Mouse (Mus musculus) MEL (cell line): ENCODE results near the gene Olfr1009. TPM values are rescaled to one million over a fixed set of nuclear protein-coding genes. Genes with fewer than 3 reads are reported as not detected.

Source experiments
- DNase-seq: peaks from one replicate; pipeline ENCODE4 v3.0.0; 2011; ENCODE audit warnings: low read depth, low spot score
- H3K27ac ChIP-seq: 2 replicates; pipeline ENCODE4 v1.5.1; 2012; ENCODE audit warnings: low read depth, mild to moderate bottlenecking, control low read depth, low read length, moderate library complexity; ENCODE audit not compliant: control insufficient read depth
- H3K27me3 ChIP-seq, 2 experiments: fragments of 150-350 bp in 1 of 2; sonication (generic) in 1 of 2; 2 replicates each; pipeline ENCODE4 v1.6.1; 2012; ENCODE audit warnings: low read length in 2 of 2, mild to moderate bottlenecking in 2 of 2, improper control_type of control experiment in 1 of 2, moderate library complexity in 1 of 2; ENCODE audit not compliant: insufficient read depth in 2 of 2, control insufficient read depth in 1 of 2
- H3K36me3 ChIP-seq, 2 experiments: 2 replicates each; pipeline ENCODE4 v1.6.1; 2012 to 2014; ENCODE audit warnings: low read length in 2 of 2, improper control_type of control experiment in 1 of 2, inconsistent platforms in 1 of 2, mild to moderate bottlenecking in 1 of 2; ENCODE audit not compliant: insufficient read depth in 2 of 2, control insufficient read depth in 1 of 2
- H3K4me1 ChIP-seq, 2 experiments: fragments of 150-350 bp in 1 of 2; sonication (generic) in 1 of 2; 2 replicates each; pipeline ENCODE4 v1.6.1; 2012; ENCODE audit warnings: low read length in 2 of 2, improper control_type of control experiment in 1 of 2, mild to moderate bottlenecking in 1 of 2; ENCODE audit not compliant: insufficient read depth in 2 of 2, control insufficient read depth in 1 of 2
- H3K4me3 ChIP-seq, 2 experiments: fragments of 150-350 bp in 1 of 2; sonication (generic) in 1 of 2; 2 replicates each; pipeline ENCODE4 v1.5.1; 2012; ENCODE audit warnings: low read depth in 2 of 2, low read length in 2 of 2, mild to moderate bottlenecking in 2 of 2, moderate library complexity in 2 of 2, control low read depth in 1 of 2, improper control_type of control experiment in 1 of 2; ENCODE audit not compliant: control insufficient read depth in 1 of 2, insufficient read depth in 1 of 2
- H3K79me2 ChIP-seq: 2 replicates; pipeline ENCODE4 v1.6.1; 2012; ENCODE audit warnings: mild to moderate bottlenecking, low read length, moderate library complexity; ENCODE audit not compliant: control insufficient read depth, poor library complexity, insufficient read depth
- H3K9ac ChIP-seq: 2 replicates; pipeline ENCODE4 v1.6.1; 2012; ENCODE audit warnings: low read depth, mild to moderate bottlenecking, control low read depth, low read length, moderate library complexity; ENCODE audit not compliant: control insufficient read depth, poor library complexity, severe bottlenecking
- H3K9me3 ChIP-seq: fragments of 150-350 bp; sonication (generic); replicated peaks from 2 replicates; pipeline ENCODE4 v1.6.1; 2012; ENCODE audit warnings: mild to moderate bottlenecking, low read length, improper control_type of control experiment, moderate library complexity; ENCODE audit not compliant: insufficient read depth
- BHLHE40 ChIP-seq: IDR thresholded peaks from 2 replicates; pipeline ENCODE4 v1.6.1; 2012; ENCODE audit warnings: low read depth, mild to moderate bottlenecking, inconsistent platforms, low read length, improper control_type of control experiment, borderline replicate concordance
- CHD2 ChIP-seq: IDR thresholded peaks from 2 replicates; pipeline ENCODE4 v1.6.1; 2011; ENCODE audit warnings: low read length, improper control_type of control experiment
- CTCF ChIP-seq, 3 experiments: IDR thresholded peaks in 2 of 3; conservative IDR thresholded peaks in 1 of 3; 2 replicates each; pipeline ENCODE4 v1.5.1; 2011 to 2012; ENCODE audit warnings: low read length in 3 of 3, low read depth in 2 of 3, mild to moderate bottlenecking in 2 of 3, improper control_type of control experiment in 1 of 3, inconsistent platforms in 1 of 3, mixed read lengths in 1 of 3, moderate library complexity in 1 of 3; ENCODE audit not compliant: control insufficient read depth in 1 of 3, insufficient read depth in 1 of 3, poor library complexity in 1 of 3, severe bottlenecking in 1 of 3
- E2F4 ChIP-seq: IDR thresholded peaks from 2 replicates; pipeline ENCODE4 v1.6.1; 2011; ENCODE audit warnings: low read depth, low read length, improper control_type of control experiment, borderline replicate concordance
- ELF1 ChIP-seq: IDR thresholded peaks from 2 replicates; pipeline ENCODE4 v1.6.1; 2014; ENCODE audit warnings: low read depth, mild to moderate bottlenecking, inconsistent platforms, low read length, improper control_type of control experiment, moderate library complexity
- GABPA ChIP-seq: IDR thresholded peaks from 2 replicates; pipeline ENCODE4 v1.6.1; 2012; ENCODE audit warnings: low read depth, mild to moderate bottlenecking, inconsistent platforms, low read length, improper control_type of control experiment, moderate library complexity
- GATA1 ChIP-seq: IDR thresholded peaks from 2 replicates; pipeline ENCODE4 v1.6.1; 2011; ENCODE audit warnings: low read depth, low read length, improper control_type of control experiment
- HCFC1 ChIP-seq: IDR thresholded peaks from 2 replicates; pipeline ENCODE4 v1.6.1; 2012; ENCODE audit warnings: low read depth, mild to moderate bottlenecking, inconsistent platforms, low read length, improper control_type of control experiment, moderate library complexity
- JUND ChIP-seq: IDR thresholded peaks from 2 replicates; pipeline ENCODE4 v1.6.1; 2011; ENCODE audit warnings: low read depth, mild to moderate bottlenecking, improper control_type of control experiment, low read length
- KAT2A ChIP-seq: conservative IDR thresholded peaks from 2 replicates; pipeline ENCODE4 v1.6.1; 2012; ENCODE audit warnings: low read depth, low read length, improper control_type of control experiment, inconsistent platforms
- MAFK ChIP-seq: IDR thresholded peaks from 2 replicates; pipeline ENCODE4 v1.6.1; 2011; ENCODE audit warnings: low read depth, mild to moderate bottlenecking, low read length, improper control_type of control experiment, borderline replicate concordance
- MAZ ChIP-seq: IDR thresholded peaks from 2 replicates; pipeline ENCODE4 v1.6.1; 2012; ENCODE audit warnings: low read depth, mild to moderate bottlenecking, inconsistent platforms, low read length, improper control_type of control experiment
- MEF2A ChIP-seq: IDR thresholded peaks from 2 replicates; pipeline ENCODE4 v1.6.1; 2014; ENCODE audit warnings: low read depth, mild to moderate bottlenecking, inconsistent platforms, low read length, improper control_type of control experiment; ENCODE audit not compliant: poor library complexity, insufficient replicate concordance, severe bottlenecking; ENCODE audit errors: extremely low read depth
- MXI1 ChIP-seq: IDR thresholded peaks from 2 replicates; pipeline ENCODE4 v1.6.1; 2011; ENCODE audit warnings: mild to moderate bottlenecking, low read depth, low read length, improper control_type of control experiment
- MYB ChIP-seq: IDR thresholded peaks from 2 replicates; pipeline ENCODE4 v1.6.1; 2011; ENCODE audit warnings: mild to moderate bottlenecking, low read depth, low read length, improper control_type of control experiment
- MYC ChIP-seq: IDR thresholded peaks from 2 replicates; pipeline ENCODE4 v1.6.1; 2011; ENCODE audit warnings: low read depth, mild to moderate bottlenecking, low read length, improper control_type of control experiment, moderate library complexity
- NELFE ChIP-seq: IDR thresholded peaks from 2 replicates; pipeline ENCODE4 v1.6.1; 2011; ENCODE audit warnings: low read depth, low read length, improper control_type of control experiment
- POLR2A ChIP-seq, 2 experiments: IDR thresholded peaks; 2 replicates each; pipeline ENCODE4 v1.6.1; 2011 to 2012; ENCODE audit warnings: low read length in 2 of 2, mild to moderate bottlenecking in 2 of 2, control low read depth in 1 of 2, improper control_type of control experiment in 1 of 2, low read depth in 1 of 2, moderate library complexity in 1 of 2; ENCODE audit not compliant: control insufficient read depth in 1 of 2, insufficient read depth in 1 of 2, poor library complexity in 1 of 2
- RCOR1 ChIP-seq: IDR thresholded peaks from 2 replicates; pipeline ENCODE4 v1.6.1; 2012; ENCODE audit warnings: low read depth, mild to moderate bottlenecking, inconsistent platforms, low read length, improper control_type of control experiment
- SIN3A ChIP-seq: IDR thresholded peaks from 2 replicates; pipeline ENCODE4 v1.6.1; 2012; ENCODE audit warnings: low read length, improper control_type of control experiment, inconsistent platforms
- SMC3 ChIP-seq: IDR thresholded peaks from 2 replicates; pipeline ENCODE4 v1.6.1; 2011; ENCODE audit warnings: low read depth, low read length, improper control_type of control experiment
- TAL1 ChIP-seq: IDR thresholded peaks from 2 replicates; pipeline ENCODE4 v1.6.1; 2012; ENCODE audit warnings: mild to moderate bottlenecking, inconsistent platforms, low read length, moderate library complexity, mixed read lengths
- USF1 ChIP-seq: IDR thresholded peaks from 2 replicates; pipeline ENCODE4 v1.6.1; 2014; ENCODE audit warnings: low read depth, mild to moderate bottlenecking, inconsistent platforms, low read length, improper control_type of control experiment, moderate library complexity
- USF2 ChIP-seq, 2 experiments: IDR thresholded peaks; 2 replicates each; pipeline ENCODE4 v1.6.1; 2011 to 2012; ENCODE audit warnings: improper control_type of control experiment in 2 of 2, low read length in 2 of 2, borderline replicate concordance in 1 of 2, inconsistent platforms in 1 of 2, low read depth in 1 of 2, mild to moderate bottlenecking in 1 of 2; ENCODE audit not compliant: insufficient read depth in 1 of 2
- ZMIZ1 ChIP-seq: IDR thresholded peaks from 2 replicates; pipeline ENCODE4 v1.6.1; 2012; ENCODE audit warnings: low read depth, mild to moderate bottlenecking, inconsistent platforms, low read length, improper control_type of control experiment, moderate library complexity
- polyA plus RNA-seq, 2 experiments: library from polyadenylated mRNA; stranded (reverse) in 1 of 2; unstranded in 1 of 2; fragments of >175 nt in 1 of 2; fragments of >200 nt in 1 of 2; gene quantifications; 2 replicates each; pipeline versions ENCODE4 v1.2.1 to v1.2.4; 2012; ENCODE audit warnings: low replicate concordance in 2 of 2, low read depth in 1 of 2; ENCODE audit not compliant: insufficient read length in 2 of 2, insufficient read depth in 1 of 2, missing spikeins in 1 of 2
- total RNA-seq: library from RNA; depleted of rRNA; stranded (reverse); fragments of 300-350 nt; gene quantifications from 2 replicates; pipeline ENCODE4 v1.2.3, GENCODE M21; 2012

The Olfr1009 gene
- total and polyA plus RNA-seq, 3 experiments = not detected

DNA sequence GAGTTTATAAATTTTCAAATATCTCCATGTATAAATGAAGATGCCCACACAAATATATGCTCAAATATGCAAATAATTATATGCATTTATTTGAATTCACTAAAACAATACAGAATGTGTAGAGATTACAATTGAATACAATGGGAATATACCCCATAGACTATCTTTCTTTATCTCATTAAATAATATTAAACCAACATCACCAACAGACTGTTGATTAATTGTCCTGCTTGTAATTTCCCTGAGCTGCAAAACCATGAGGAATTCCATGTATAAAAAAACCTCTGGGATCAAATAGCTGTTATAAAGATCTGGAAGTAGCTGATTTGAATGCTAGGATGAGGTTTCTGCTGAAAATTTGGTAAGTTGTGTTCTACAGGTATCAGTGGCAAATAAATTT, 51.6 kb downstream of the Olfr1009 start, which contains the start of gene Olfr1013:
Gene Olfr1013 (plus strand): TSS at position 301 of the 400 bp plus-strand sequence.
- Histone ChIP-seq H3K4me1 (no peaks in the 10 kb centered on the region), H3K27me3 (no peaks in the 10 kb centered on the region), H3K4me3 (no peak within 1 kb of the TSS), H3K9me3 (no peaks in the 10 kb centered on the region), H3K36me3 (no peaks in the 10 kb centered on the region), H3K27ac (no peak within 1 kb of the TSS), H3K79me2 (no peaks in the 10 kb centered on the region), H3K9ac (no peak within 1 kb of the TSS)
- DNase-seq = no peak
- no peak for TF ChIP-seq POLR2A (IDR thresholded peaks at IDR 0.05; ENCODE audit: control insufficient read depth in 1 of 2, insufficient read depth in 1 of 2, low read depth in 1 of 2, low read length in 2 of 2, poor library complexity in 1 of 2)
- no peak for TF ChIP-seq RCOR1
- no peak for TF ChIP-seq CHD2
- TF ChIP-seq MEF2A = no peak
- TF ChIP-seq MAZ = no peak
- TF ChIP-seq ZMIZ1 = no peak
- no peak for TF ChIP-seq GABPA
- TF ChIP-seq NELFE = no peak
- TF ChIP-seq MXI1 = no peak
- TF ChIP-seq E2F4 = no peak
- no peak for TF ChIP-seq MYB
- no peak for TF ChIP-seq GATA1
- TF ChIP-seq CTCF (IDR thresholded peaks at IDR 0.05 in 2 of 3, conservative IDR thresholded peaks at IDR 0.05 in 1 of 3; ENCODE audit: control insufficient read depth in 1 of 3, insufficient read depth in 1 of 3, low read depth in 2 of 3, low read length in 3 of 3, poor library complexity in 1 of 3, severe bottlenecking in 1 of 3) = no peak
- no peak for TF ChIP-seq ELF1
- no peak for TF ChIP-seq MAFK
- no peak for TF ChIP-seq SMC3
- no peak for TF ChIP-seq KAT2A

GRCm38 (mm10) chr2:85772413-85772812, 57.2 kb downstream of the Olfr1009 start, which contains the start of gene Olfr1014:
Olfr1014 (plus strand) TSS chr2:85772713.
- H3K4me3 ChIP-seq = no peak within 1 kb of the TSS

More at GRCm38 (mm10) chr2:85772413-85772812, 57.2 kb downstream of the Olfr1009 start, which contains the start of gene Olfr1014:
- H3K36me3 ChIP-seq = no peaks in the 10 kb centered on the region
- H3K27me3 ChIP-seq = no peaks in the 10 kb centered on the region
- H3K9me3 ChIP-seq = no peaks in the 10 kb centered on the region
- H3K79me2 ChIP-seq = no peaks in the 10 kb centered on the region
- H3K9ac ChIP-seq = no peak within 1 kb of the TSS
- H3K4me1 ChIP-seq = no peaks in the 10 kb centered on the region
- H3K27ac ChIP-seq = no peak within 1 kb of the TSS
- TF ChIP-seq NELFE = no peak
- no peak for TF ChIP-seq TAL1
- no peak for TF ChIP-seq MYC
- no peak for TF ChIP-seq SIN3A
- TF ChIP-seq JUND = no peak
- TF ChIP-seq USF2 (IDR thresholded peaks at IDR 0.05; ENCODE audit: borderline replicate concordance in 1 of 2, insufficient read depth in 1 of 2, low read depth in 1 of 2, low read length in 2 of 2) = no peak
- TF ChIP-seq HCFC1 = no peak
- no peak for TF ChIP-seq USF1
- no peak for TF ChIP-seq BHLHE40
- no peak for TF ChIP-seq ELF1
- DNase-seq = no peak
